Mouse (Mus musculus): ENCODE results near the gene Plxnb1. TPM values are rescaled to one million over a fixed set of nuclear protein-coding genes. Genes with fewer than 3 reads are reported as not detected.

Plxnb1 gene
- polyA plus RNA-seq, 2 experiments: 8.2 to 31.0 TPM

DNA sequence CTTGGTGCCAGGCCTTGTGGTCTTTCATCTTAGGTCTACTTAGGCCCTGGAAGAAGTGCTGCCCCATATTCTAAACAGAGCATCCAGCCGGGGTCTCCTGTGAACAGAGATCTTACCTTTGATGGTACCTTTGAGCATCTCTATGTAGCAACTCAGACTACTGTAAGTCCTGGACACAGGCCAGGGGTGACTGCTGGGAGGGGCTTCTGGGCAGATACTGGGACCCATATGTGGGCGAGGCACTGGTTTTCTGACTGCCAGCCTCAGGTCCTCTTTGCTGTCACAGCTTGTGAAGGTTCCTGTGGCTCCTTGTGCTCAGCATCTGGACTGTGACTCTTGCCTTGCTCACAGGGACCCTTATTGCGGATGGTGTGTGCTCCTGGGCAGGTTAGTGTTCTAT, 7.4 kb downstream of the Plxnb1 start:
- H3K9me3 ChIP-seq (ENCODE audit: control insufficient read depth, low read length): no peaks in the 10 kb centered on the region
- H3K9ac ChIP-seq (ENCODE audit: low read depth, low read length, severe bottlenecking): no peak overlapping the region
- WGBS: 83% methylated on average over 3 of the region's 3 CpGs
- H3K4me2 ChIP-seq (replicated peaks; ENCODE audit: low read depth, low read length, severe bottlenecking): no peak overlapping the region
- TF ChIP-seq POLR2A (IDR thresholded peaks at IDR 0.05; ENCODE audit: borderline replicate concordance, extremely low read depth, insufficient read depth, insufficient read length): no peak
- no peaks in the 10 kb centered on the region for H3K27me3 ChIP-seq (ENCODE audit: control insufficient read depth, insufficient read depth, low read length)
- H3K4me3 ChIP-seq (replicated peaks; ENCODE audit: low read length): no peak overlapping the region
- no peak for ATAC-seq (ENCODE audit: low FRiP score, low read depth)
- no peak overlapping the region for H3K27ac ChIP-seq (replicated peaks; ENCODE audit: low read depth, low read length)
- peaks cover 68% of the 10 kb centered on the region for H3K36me3 ChIP-seq (ENCODE audit: control insufficient read depth, insufficient read depth, low read length)
- no peak for DNase-seq (ENCODE audit: low spot score)
- H3K4me1 ChIP-seq (ENCODE audit: control insufficient read depth, insufficient read depth, low read length): peaks cover 31% of the 10 kb centered on the region

GRCm38 (mm10) chr9:109103250-109103649, 8.1 kb downstream of the Plxnb1 start:
- Histone ChIP-seq H3K4me3 (replicated peaks; ENCODE audit: low read length) (no peak overlapping the region), H3K27me3 (ENCODE audit: control insufficient read depth, insufficient read depth, low read length) (no peaks in the 10 kb centered on the region), H3K9ac (ENCODE audit: low read depth, low read length, severe bottlenecking) (no peak overlapping the region), H3K9me3 (ENCODE audit: control insufficient read depth, low read length) (no peaks in the 10 kb centered on the region), H3K4me1 (ENCODE audit: control insufficient read depth, insufficient read depth, low read length) (peaks cover 25% of the 10 kb centered on the region), H3K36me3 (ENCODE audit: control insufficient read depth, insufficient read depth, low read length) (peaks cover 75% of the 10 kb centered on the region), H3K27ac (replicated peaks; ENCODE audit: low read depth, low read length) (no peak overlapping the region), H3K4me2 (replicated peaks; ENCODE audit: low read depth, low read length, severe bottlenecking) (no peak overlapping the region)
- no peak for TF ChIP-seq POLR2A (IDR thresholded peaks at IDR 0.05; ENCODE audit: borderline replicate concordance, extremely low read depth, insufficient read depth, insufficient read length)
- DNase-seq (ENCODE audit: low spot score) (no peak), ATAC-seq (ENCODE audit: low FRiP score, low read depth) (no peak)
- WGBS: 86% methylated on average over 7 of the region's 7 CpGs

DNA sequence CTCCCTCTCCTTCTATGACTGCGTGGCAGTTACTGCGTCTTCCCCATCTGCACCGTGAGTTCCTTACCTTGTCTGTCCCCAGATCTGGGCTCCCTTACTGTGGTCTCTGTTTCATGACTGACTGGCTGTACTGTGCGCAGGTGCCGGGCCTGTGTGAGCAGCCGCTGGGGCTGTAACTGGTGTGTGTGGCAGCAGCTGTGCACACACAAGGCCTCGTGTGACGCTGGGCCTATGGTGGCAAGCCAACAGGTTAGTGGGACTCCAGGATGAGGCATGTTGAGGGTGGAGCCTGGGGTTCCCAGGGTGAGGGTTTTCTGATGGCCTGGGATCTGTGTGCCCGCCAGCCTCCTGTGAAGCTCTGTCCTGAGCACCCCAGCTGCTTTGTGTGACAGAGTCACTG, 8.9 kb downstream of the Plxnb1 start:
- peaks cover 84% of the 10 kb centered on the region for H3K36me3 ChIP-seq (ENCODE audit: control insufficient read depth, insufficient read depth, low read length)
- H3K9me3 ChIP-seq (ENCODE audit: control insufficient read depth, low read length): no peaks in the 10 kb centered on the region
- H3K27ac ChIP-seq (replicated peaks; ENCODE audit: low read depth, low read length): no peak overlapping the region
- no peaks in the 10 kb centered on the region for H3K27me3 ChIP-seq (ENCODE audit: control insufficient read depth, insufficient read depth, low read length)
- DNase-seq (ENCODE audit: low spot score): no peak
- H3K4me1 ChIP-seq (ENCODE audit: control insufficient read depth, insufficient read depth, low read length): peaks cover 16% of the 10 kb centered on the region
- 87% methylated on average over 9 of the region's 9 CpGs for WGBS
- no peak overlapping the region for H3K9ac ChIP-seq (ENCODE audit: low read depth, low read length, severe bottlenecking)
- no peak overlapping the region for H3K4me2 ChIP-seq (replicated peaks; ENCODE audit: low read depth, low read length, severe bottlenecking)
- no peak for TF ChIP-seq POLR2A (IDR thresholded peaks at IDR 0.05; ENCODE audit: borderline replicate concordance, extremely low read depth, insufficient read depth, insufficient read length)
- ATAC-seq (ENCODE audit: low FRiP score, low read depth): no peak
- H3K4me3 ChIP-seq (replicated peaks; ENCODE audit: low read length): no peak overlapping the region

GRCm38 (mm10) chr9:109105011-109105410, 9.8 kb downstream of the Plxnb1 start:
- Histone ChIP-seq H3K36me3 (ENCODE audit: control insufficient read depth, insufficient read depth, low read length) (peaks cover 84% of the 10 kb centered on the region), H3K4me1 (ENCODE audit: control insufficient read depth, insufficient read depth, low read length) (peaks cover 8% of the 10 kb centered on the region; the same call in 1 of the 2 replicates), H3K9me3 (ENCODE audit: control insufficient read depth, low read length) (no peaks in the 10 kb centered on the region), H3K27ac (replicated peaks; ENCODE audit: low read depth, low read length) (no peak overlapping the region), H3K4me2 (replicated peaks; ENCODE audit: low read depth, low read length, severe bottlenecking) (no peak overlapping the region), H3K9ac (ENCODE audit: low read depth, low read length, severe bottlenecking) (no peak overlapping the region), H3K4me3 (replicated peaks; ENCODE audit: low read length) (no peak overlapping the region), H3K27me3 (ENCODE audit: control insufficient read depth, insufficient read depth, low read length) (no peaks in the 10 kb centered on the region)
- no peak for ATAC-seq (ENCODE audit: low FRiP score, low read depth)
- 71% methylated on average over 11 of the region's 12 CpGs for WGBS
- no peak for TF ChIP-seq POLR2A (IDR thresholded peaks at IDR 0.05; ENCODE audit: borderline replicate concordance, extremely low read depth, insufficient read depth, insufficient read length)
- no peak for DNase-seq (ENCODE audit: low spot score)

DNA sequence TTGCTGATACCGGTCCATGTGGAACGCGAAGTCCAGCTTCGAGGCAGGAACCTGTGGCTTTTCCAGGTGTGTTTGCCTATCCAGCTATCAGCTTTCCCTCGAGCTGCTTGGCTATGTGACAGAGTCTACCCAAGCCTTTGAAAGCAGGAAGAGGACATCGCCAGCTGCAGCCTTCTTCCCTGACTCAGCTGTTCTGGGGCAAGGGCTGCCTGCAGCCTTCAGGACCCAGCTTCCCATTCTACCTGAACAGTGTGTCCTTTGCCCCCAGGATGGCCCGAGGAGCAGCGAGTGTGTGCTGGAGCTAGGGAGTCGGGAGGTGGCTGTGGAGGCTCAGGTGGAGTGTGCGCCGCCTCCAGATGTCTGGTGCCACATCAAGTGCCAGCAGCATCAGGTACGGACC, 10.5 kb downstream of the Plxnb1 start:
- no peak for TF ChIP-seq POLR2A (IDR thresholded peaks at IDR 0.05; ENCODE audit: borderline replicate concordance, extremely low read depth, insufficient read depth, insufficient read length)

DNA sequence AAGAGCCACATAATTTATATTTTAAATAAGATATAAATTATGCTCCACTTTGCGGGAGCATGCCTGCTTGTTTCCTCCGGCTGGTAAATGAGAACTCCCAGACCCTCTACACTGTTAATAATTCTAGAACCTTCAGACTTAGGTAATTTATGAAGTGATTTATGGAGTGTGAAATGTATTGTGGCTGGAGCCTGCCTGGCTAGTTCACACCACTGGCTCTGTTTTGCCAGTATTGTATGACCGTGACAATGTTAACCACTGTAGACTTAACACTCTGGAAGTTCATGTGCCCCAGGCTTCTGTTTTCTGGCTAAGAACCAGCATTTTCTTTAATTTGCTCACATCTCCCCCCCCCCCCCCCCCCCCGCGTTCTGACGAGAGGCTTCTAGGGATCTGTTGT, 12.2 kb downstream of the Plxnb1 start:
- 18% methylated on average over 4 of the region's 6 CpGs for WGBS
- TF ChIP-seq POLR2A (IDR thresholded peaks at IDR 0.05; ENCODE audit: borderline replicate concordance, extremely low read depth, insufficient read depth, insufficient read length): no peak
- ATAC-seq (ENCODE audit: low FRiP score, low read depth) (no peak), DNase-seq (ENCODE audit: low spot score) (no peak)
- Histone ChIP-seq H3K4me3 (replicated peaks; ENCODE audit: low read length) (no peak overlapping the region), H3K9ac (ENCODE audit: low read depth, low read length, severe bottlenecking) (no peak overlapping the region), H3K27me3 (ENCODE audit: control insufficient read depth, insufficient read depth, low read length) (no peaks in the 10 kb centered on the region), H3K4me2 (replicated peaks; ENCODE audit: low read depth, low read length, severe bottlenecking) (no peak overlapping the region), H3K4me1 (ENCODE audit: control insufficient read depth, insufficient read depth, low read length) (0 out of 2 replicates have a peak, but pooled peaks cover 6% of the 10 kb centered on the region), H3K36me3 (ENCODE audit: control insufficient read depth, insufficient read depth, low read length) (peaks cover 94% of the 10 kb centered on the region), H3K27ac (replicated peaks; ENCODE audit: low read depth, low read length) (no peak overlapping the region), H3K9me3 (ENCODE audit: control insufficient read depth, low read length) (no peaks in the 10 kb centered on the region)

More for the DNA sequence above, 10.5 kb downstream of the Plxnb1 start:
- no peak for DNase-seq (ENCODE audit: low spot score)
- no peak for ATAC-seq (ENCODE audit: low FRiP score, low read depth)
- Histone ChIP-seq H3K27ac (replicated peaks; ENCODE audit: low read depth, low read length) (no peak overlapping the region), H3K4me2 (replicated peaks; ENCODE audit: low read depth, low read length, severe bottlenecking) (no peak overlapping the region), H3K4me1 (ENCODE audit: control insufficient read depth, insufficient read depth, low read length) (0 out of 2 replicates have a peak, but pooled peaks cover 6% of the 10 kb centered on the region), H3K9me3 (ENCODE audit: control insufficient read depth, low read length) (no peaks in the 10 kb centered on the region), H3K27me3 (ENCODE audit: control insufficient read depth, insufficient read depth, low read length) (no peaks in the 10 kb centered on the region), H3K36me3 (ENCODE audit: control insufficient read depth, insufficient read depth, low read length) (peaks cover 85% of the 10 kb centered on the region), H3K9ac (ENCODE audit: low read depth, low read length, severe bottlenecking) (no peak overlapping the region), H3K4me3 (replicated peaks; ENCODE audit: low read length) (no peak overlapping the region)
- 94% methylated on average over 12 of the region's 12 CpGs for WGBS

All from limb, embryonic 14.5 days (tissue).